Comparison of ENCODE assay signal across 8 mouse cellular contexts in the genomic region with DNA sequence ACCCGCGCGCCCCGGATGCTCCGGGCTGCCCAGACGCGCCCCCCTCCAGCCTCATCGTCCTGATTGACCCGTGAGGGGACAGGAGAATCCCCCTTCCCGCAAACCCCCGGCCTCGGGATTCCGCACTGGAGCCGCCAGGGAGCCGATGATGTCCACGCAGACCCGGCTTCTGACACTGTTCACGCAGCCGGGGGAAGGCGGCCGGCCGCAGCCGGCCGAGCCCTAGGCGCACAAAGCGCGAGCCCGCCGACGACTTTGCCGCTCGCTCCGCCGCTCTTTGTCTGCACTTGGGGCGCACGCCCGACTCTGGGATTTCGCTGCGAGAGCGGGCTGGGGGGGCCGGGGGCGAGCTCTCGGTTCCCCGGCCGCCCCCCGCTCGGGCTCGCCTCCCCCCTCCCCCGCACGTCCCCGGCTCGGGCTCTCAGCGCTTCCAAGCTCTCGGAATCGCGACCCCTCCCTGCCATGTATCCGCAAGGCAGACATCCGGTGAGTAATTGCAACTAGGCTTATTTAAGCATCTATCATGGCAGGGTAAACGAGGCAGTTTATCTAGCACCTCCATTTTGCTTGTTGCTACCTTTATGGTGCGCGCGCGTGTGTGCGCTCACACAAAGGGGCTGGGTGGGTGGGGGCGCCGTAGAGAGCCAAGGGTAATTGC. TPM values are rescaled to one million over a fixed set of nuclear protein-coding genes. Genes with fewer than 3 reads are reported as not detected.
DNase-seq lines count a peak whose midpoint lies in the region; ATAC-seq and TF ChIP-seq lines count a peak whose summit lies in the region.

No protein-coding gene starts in this region.

- H3K36me3 ChIP-seq in E14TG2a.4 (ENCODE audit: insufficient read depth, low read length): peaks cover 37% of the 10 kb centered on the region
- H3K36me3 ChIP-seq in midbrain, embryonic 11.5 days (ENCODE audit: control insufficient read depth, insufficient read depth, low read length): no peaks in the 10 kb centered on the region; the same call in 1 of the 2 replicates

- peak overlapping the region; percentile 88 for H3K4me3 ChIP-seq in E14TG2a.4 (replicated peaks; ENCODE audit: low read length)
- H3K4me3 ChIP-seq in midbrain, embryonic 11.5 days (ENCODE audit: low read depth, low read length): peak overlapping the region; percentile 87

- no peak for TF ChIP-seq CTCF in E14TG2a.4 (conservative IDR thresholded peaks at IDR 0.05; ENCODE audit: low read length)

- peak overlapping the region; percentile 98 for H3K9ac ChIP-seq in midbrain, embryonic 11.5 days (ENCODE audit: low read length)

- peaks cover 71% of the 10 kb centered on the region for H3K4me1 ChIP-seq in E14TG2a.4 (replicated peaks; ENCODE audit: low read depth, low read length)
- peaks cover 56% of the 10 kb centered on the region for H3K4me1 ChIP-seq in midbrain, embryonic 11.5 days (ENCODE audit: control insufficient read depth, insufficient read depth, low read length)

- DNase-seq in B cell, adult 2 months: peak; percentile 51 to 52
- DNase-seq in cerebellum, postnatal 10 days: peak; percentile 79 to 80
- peak; percentile 38 to 56 for DNase-seq in heart, adult 9 months (ENCODE audit: low spot score in 2 of 2)
- peak; percentile 83 for DNase-seq in kidney, postnatal 10 days
- DNase-seq in midbrain, embryonic 11.5 days (ENCODE audit: low spot score, missing footprints): peak; percentile 95
- peak; percentile 26 to 37 for DNase-seq in spleen, postnatal 36 days (ENCODE audit: low spot score in 2 of 2)
- no peak for DNase-seq in frontal cortex, postnatal 14 days (ENCODE audit: low spot score in 2 of 2)

- peak overlapping the region; percentile 99 for H3K4me2 ChIP-seq in midbrain, embryonic 11.5 days

- peak overlapping the region; percentile 93 for H3K27ac ChIP-seq in midbrain, embryonic 11.5 days (ENCODE audit: low read depth, low read length)

- H3K27me3 ChIP-seq in E14TG2a.4 (ENCODE audit: insufficient read depth, low read length): peaks cover 22% of the 10 kb centered on the region
- no peaks in the 10 kb centered on the region for H3K27me3 ChIP-seq in midbrain, embryonic 11.5 days (ENCODE audit: control insufficient read depth, insufficient read depth, low read length)

- WGBS in midbrain, embryonic 11.5 days: under 1% methylated on average over 55 of the region's 66 CpGs

- H3K9me3 ChIP-seq in E14TG2a.4 (ENCODE audit: low read length): no peaks in the 10 kb centered on the region
- H3K9me3 ChIP-seq in midbrain, embryonic 11.5 days (ENCODE audit: control insufficient read depth, low read length): no peaks in the 10 kb centered on the region

- ATAC-seq in midbrain, embryonic 11.5 days (ENCODE audit: low FRiP score): no peak

RNA-seq across cellular contexts. Expression of a gene that starts 0.9 kb away (rescaled TPM):
- 38.2 and 38.9 TPM in 2 replicates for polyA plus RNA-seq in midbrain, embryonic 11.5 days (2014; fragmentation: Nextera tagmentation; extraction: Ambion mirVana)

Comparison
In these comparisons a context has a peak if more than half of its experiments do, and no peak if none do; other contexts are left out.
1. DNase-seq: peak in B cell, adult 2 months (2 of 2), cerebellum, postnatal 10 days (2 of 2), heart, adult 9 months (2 of 2), kidney, postnatal 10 days (single experiment), midbrain, embryonic 11.5 days (single experiment) and spleen, postnatal 36 days (2 of 2); none in frontal cortex, postnatal 14 days (0 of 2).